Mouse (Mus musculus) olfactory bulb, adult 2 months (tissue): ENCODE data around the gene Lpin2. TPM values are rescaled to one million over a fixed set of nuclear protein-coding genes. Genes with fewer than 3 reads are reported as not detected.

Experiments used
- H3K27ac ChIP-seq: fragments of 200-500 bp; 2 replicates; pipeline ENCODE4 v1.5.1; 2012; ENCODE audit warnings: low read depth, low read length; ENCODE audit not compliant: insufficient read depth
- H3K4me1 ChIP-seq: fragments of 200-500 bp; 2 replicates; pipeline ENCODE4 v1.6.1; 2012; ENCODE audit warnings: low read length; ENCODE audit not compliant: control insufficient read depth, insufficient read depth
- H3K4me3 ChIP-seq: fragments of 200-500 bp; 2 replicates; pipeline ENCODE4 v1.5.1; 2012; ENCODE audit warnings: mild to moderate bottlenecking, low read depth, low read length, moderate library complexity; ENCODE audit not compliant: insufficient read depth
- CTCF ChIP-seq: fragments of 200-500 bp; IDR thresholded peaks from 2 replicates; pipeline ENCODE4 v1.5.1; 2012; ENCODE audit warnings: low read depth, mild to moderate bottlenecking, low read length, moderate library complexity; ENCODE audit not compliant: insufficient read depth
- POLR2A ChIP-seq: fragments of 200-500 bp; IDR thresholded peaks from 2 replicates; pipeline ENCODE4 v1.6.1; 2012; ENCODE audit warnings: mild to moderate bottlenecking, low read depth, low read length, moderate library complexity; ENCODE audit not compliant: insufficient read depth
- WGBS: fragments of 180-500 bp; shearing (Covaris S2); methylation state at CpG from one replicate; pipeline ENCODE4 v1.1.7; 2018; 5-methylcytosine and 5-hydroxymethylcytosine counted together
- polyA plus RNA-seq: library from polyadenylated mRNA; stranded (reverse); fragments of >200 nt; gene quantifications from 2 replicates; pipeline ENCODE4 v1.2.4, GENCODE M21; 2012; ENCODE audit warnings: low replicate concordance; ENCODE audit not compliant: missing spikeins, insufficient read depth, insufficient read length

Lpin2 gene
- polyA plus RNA-seq, 1 experiment = not detected

- TF ChIP-seq CTCF (no peak), POLR2A (no peak)
Observed at GRCm38 (mm10) chr17:71260658-71261057, 78.3 kb downstream of the Lpin2 start.

GRCm38 (mm10) chr17:71263136-71263535 lies 80.8 kb downstream of the Lpin2 start:
- no peak for TF ChIP-seq CTCF
- no peak for TF ChIP-seq POLR2A
- H3K4me3 ChIP-seq = no peak overlapping the region
- no peaks in the 10 kb centered on the region for H3K4me1 ChIP-seq
- 86% methylated on average over 6 of the region's 6 CpGs for WGBS
- H3K27ac ChIP-seq = no peak overlapping the region

More at GRCm38 (mm10) chr17:71260658-71261057, 78.3 kb downstream of the Lpin2 start:
- Histone ChIP-seq H3K4me3 (no peak overlapping the region), H3K4me1 (0 out of 2 replicates have a peak, but pooled peaks cover 4% of the 10 kb centered on the region), H3K27ac (no peak overlapping the region)
- WGBS = 55% methylated on average over 3 of the region's 3 CpGs

GRCm38 (mm10) chr17:71264739-71265138 lies 82.4 kb downstream of the Lpin2 start:
- H3K27ac ChIP-seq = no peak overlapping the region
- H3K4me3 ChIP-seq = no peak overlapping the region
- TF ChIP-seq CTCF (no peak), POLR2A (no peak)
- 90% methylated on average over 4 of the region's 4 CpGs for WGBS
- no peaks in the 10 kb centered on the region for H3K4me1 ChIP-seq

- no peak overlapping the region for H3K27ac ChIP-seq
- TF ChIP-seq CTCF (no peak), POLR2A (no peak)
- no peak overlapping the region for H3K4me3 ChIP-seq
- no peaks in the 10 kb centered on the region for H3K4me1 ChIP-seq
- WGBS = 60% methylated on average over 5 of the region's 5 CpGs
Observed at GRCm38 (mm10) chr17:71265336-71266051, 83.1 kb downstream of the Lpin2 start.

- no peak for TF ChIP-seq CTCF
- TF ChIP-seq POLR2A = no peak
- Histone ChIP-seq H3K4me3 (no peak overlapping the region), H3K27ac (no peak overlapping the region), H3K4me1 (peaks cover 2% of the 10 kb centered on the region; the same call in 1 of the 2 replicates)
- WGBS = 93% methylated on average over 8 of the region's 8 CpGs
Observed at GRCm38 (mm10) chr17:71267374-71267773, 85.0 kb downstream of the Lpin2 start.

GRCm38 (mm10) chr17:71268152-71268551 lies 85.8 kb downstream of the Lpin2 start:
- 85% methylated on average over 10 of the region's 10 CpGs for WGBS
- peaks cover 2% of the 10 kb centered on the region; the same call in 1 of the 2 replicates for H3K4me1 ChIP-seq
- H3K4me3 ChIP-seq = no peak overlapping the region
- H3K27ac ChIP-seq = no peak overlapping the region
- TF ChIP-seq CTCF (no peak), POLR2A (no peak)

GRCm38 (mm10) chr17:71268599-71268998 lies 86.2 kb downstream of the Lpin2 start:
- Histone ChIP-seq H3K4me3 (no peak overlapping the region), H3K4me1 (peaks cover 2% of the 10 kb centered on the region; the same call in 1 of the 2 replicates), H3K27ac (no peak overlapping the region)
- WGBS = 89% methylated on average over 3 of the region's 3 CpGs
- TF ChIP-seq CTCF (no peak), POLR2A (no peak)

GRCm38 (mm10) chr17:71273901-71274300 lies 91.5 kb downstream of the Lpin2 start:
- no peak overlapping the region for H3K27ac ChIP-seq
- WGBS = 94% methylated on average over 12 of the region's 12 CpGs
- peaks cover 2% of the 10 kb centered on the region; the same call in 1 of the 2 replicates for H3K4me1 ChIP-seq
- H3K4me3 ChIP-seq = no peak overlapping the region
- TF ChIP-seq POLR2A (no peak), CTCF (no peak)

GRCm38 (mm10) chr17:71276771-71277170 lies 94.4 kb downstream of the Lpin2 start:
- TF ChIP-seq POLR2A (no peak), CTCF (no peak)
- H3K4me3 ChIP-seq = no peak overlapping the region
- H3K4me1 ChIP-seq = no peaks in the 10 kb centered on the region
- 91% methylated on average over 10 of the region's 10 CpGs for WGBS
- H3K27ac ChIP-seq = no peak overlapping the region
